ENCODE assay signal across 23 mouse cellular contexts in the genomic region with DNA sequence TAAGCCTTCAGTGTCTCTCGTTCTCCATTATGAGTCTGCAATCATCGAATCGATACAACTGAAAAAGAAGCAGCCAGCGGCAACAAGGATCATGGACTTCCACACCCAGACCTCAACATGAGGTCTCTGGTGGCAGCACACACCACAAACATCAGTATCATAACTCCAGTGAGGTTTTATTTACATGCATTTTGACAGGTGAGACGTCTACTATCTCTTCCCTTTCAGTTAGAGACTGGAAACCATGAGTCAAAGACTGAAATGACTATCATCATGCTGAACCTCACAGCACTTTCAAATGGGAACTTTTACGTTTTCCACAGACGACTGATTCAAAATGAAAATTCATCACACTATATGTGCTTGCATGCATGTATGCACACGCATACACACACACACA.
DNase-seq lines count a peak whose midpoint lies in the region; ATAC-seq and TF ChIP-seq lines count a peak whose summit lies in the region.
"Had no signal": no experiment of that assay in that cellular context is flagged by ENCODE, and none has a peak within 500 bp of the region (broad histone marks: within the 10 kb centered on the region; RNA-seq: fewer than 3 reads in every experiment).

No protein-coding gene starts in this region.

- intact Hi-C loops in gastrocnemius, adult 2 months (cut with DNase I) = no loop called here

- in situ Hi-C loops in CH12.LX (cut with MboI; ENCODE audit: low pct_ligation_motif_present, low pct_unique_long_range_greater_than_20kb, low sequenced_read_pairs) = no loop called here

- H3K27ac ChIP-seq in CH12.LX (ENCODE audit: insufficient read depth, low read depth) = no peak overlapping the region
- H3K27ac ChIP-seq in gastrocnemius, adult 2 months = no peak overlapping the region
- H3K27ac ChIP-seq: embryonic facial prominence, embryonic 10.5 days; embryonic facial prominence, embryonic 12.5 days; forebrain, embryonic 13.5 days; forebrain, embryonic 15.5 days had no signal

- peaks cover 0 to 7% of the 10 kb centered on the region in 2 experiments; a peak in 2 of 4 replicates for H3K4me1 ChIP-seq in CH12.LX (ENCODE audit: control insufficient read depth in 1 of 2, insufficient read depth in 2 of 2)
- H3K4me1 ChIP-seq: embryonic facial prominence, embryonic 10.5 days; embryonic facial prominence, embryonic 12.5 days; forebrain, embryonic 13.5 days; forebrain, embryonic 15.5 days had no signal

- no peaks in the 10 kb centered on the region for H3K9me3 ChIP-seq in CH12.LX (replicated peaks; ENCODE audit: low read length)
- H3K9me3 ChIP-seq: embryonic facial prominence, embryonic 10.5 days; embryonic facial prominence, embryonic 12.5 days; forebrain, embryonic 13.5 days; forebrain, embryonic 15.5 days had no signal

- DNase-seq in CD4-positive, CD25-positive, alpha-beta regulatory T cell, adult 2 months (ENCODE audit: low read depth, low spot score) = peak; percentile 65
- peak; percentile 80 for DNase-seq in CH12.LX (ENCODE audit: extremely low read depth)
- no peak for DNase-seq in layer of hippocampus, postnatal 10 days (ENCODE audit: low spot score in 2 of 2)
- DNase-seq in right cerebral cortex, adult 2 months (ENCODE audit: low spot score in 2 of 2) = no peak
- no peak for DNase-seq in gastrocnemius, adult 2 months
- DNase-seq in spleen, postnatal 14 days (ENCODE audit: low spot score in 2 of 2) = no peak
- DNase-seq: adrenal gland, adult 2 months; adrenal gland, postnatal 10 days; adrenal gland, postnatal 25 days; cerebellum, adult 11 months; cerebellum, adult 18-20 months; cerebellum, adult 8-10 months; cerebellum, adult 9-11 months; cerebellum, postnatal 14 days; cerebellum, postnatal 36 days; forebrain, postnatal 0 days had no signal

- H3K79me2 ChIP-seq in CH12.LX (replicated peaks; ENCODE audit: control insufficient read depth, extremely low read depth, insufficient read depth, poor library complexity, severe bottlenecking) = no peaks in the 10 kb centered on the region

- H3K4me2 ChIP-seq in CH12.LX (ENCODE audit: insufficient read depth, low read depth, poor library complexity, severe bottlenecking) = peak overlapping the region; percentile 78; the same call in 1 of the 2 replicates
- H3K4me2 ChIP-seq: embryonic facial prominence, embryonic 12.5 days; forebrain, embryonic 13.5 days; forebrain, embryonic 15.5 days had no signal

- no peaks in the 10 kb centered on the region for H3K27me3 ChIP-seq in CH12.LX (replicated peaks)
- H3K27me3 ChIP-seq: embryonic facial prominence, embryonic 12.5 days; forebrain, embryonic 13.5 days; forebrain, embryonic 15.5 days; Patski had no signal

- no peak overlapping the region for H3K4me3 ChIP-seq in CH12.LX (replicated peaks in 1 of 3; ENCODE audit: low read depth in 2 of 3, low read length in 2 of 3, poor library complexity in 1 of 3)
- no peak overlapping the region for H3K4me3 ChIP-seq in gastrocnemius, adult 2 months
- H3K4me3 ChIP-seq: embryonic facial prominence, embryonic 10.5 days; embryonic facial prominence, embryonic 12.5 days; forebrain, embryonic 13.5 days; forebrain, embryonic 15.5 days had no signal

- no peak for TF ChIP-seq POLR2A in CH12.LX (IDR thresholded peaks at IDR 0.05; ENCODE audit: low read depth, low read length)

- 0 out of 2 replicates have a peak, but pooled peaks have one; percentile 25 for ATAC-seq in common myeloid progenitor, adult 5-6 weeks (replicated peaks; ENCODE audit: low read depth, poor library complexity, severe bottlenecking)
- peak; percentile 91 for ATAC-seq in inflammation-experienced regulatory T-cells, adult 6 months
- ATAC-seq: forebrain, embryonic 13.5 days; forebrain, embryonic 15.5 days; forebrain, postnatal 0 days; Patski had no signal

- TF ChIP-seq RAD21 in CH12.LX (IDR thresholded peaks at IDR 0.05; ENCODE audit: low read depth, low read length) = no peak

- H3K36me3 ChIP-seq in CH12.LX (replicated peaks in 1 of 2; ENCODE audit: control insufficient read depth in 1 of 2, insufficient read depth in 1 of 2, low read length in 1 of 2) = no peaks in the 10 kb centered on the region
- H3K36me3 ChIP-seq: embryonic facial prominence, embryonic 10.5 days; embryonic facial prominence, embryonic 12.5 days; forebrain, embryonic 15.5 days had no signal

- H3K9ac ChIP-seq in CH12.LX (ENCODE audit: insufficient read depth, low read depth) = no peak overlapping the region; the same call in 1 of the 2 replicates
- H3K9ac ChIP-seq: embryonic facial prominence, embryonic 12.5 days; forebrain, embryonic 13.5 days; forebrain, embryonic 15.5 days; forebrain, postnatal 0 days had no signal

- dilution Hi-C loops in CH12.LX (cut with MboI; ENCODE audit: extremely low pct_ligation_motif_present, extremely low pct_unique_long_range_greater_than_20kb, low sequenced_read_pairs) = no loop called here

- TF ChIP-seq CTCF in CH12.LX (conservative IDR thresholded peaks at IDR 0.05 in 1 of 2, IDR thresholded peaks at IDR 0.05 in 1 of 2; ENCODE audit: low read depth in 2 of 2, low read length in 2 of 2) = no peak
- no peak for TF ChIP-seq CTCF in gastrocnemius, adult 2 months (IDR thresholded peaks at IDR 0.05)

- peak; percentile 98 for TF ChIP-seq EP300 in CH12.LX (IDR thresholded peaks at IDR 0.05; ENCODE audit: low read length)

TF ChIP-seq in CH12.LX, 34 proteins besides CTCF, POLR2A, EP300 and RAD21:
- peak; percentile 97 for TF ChIP-seq IRF4 (IDR thresholded peaks at IDR 0.05; ENCODE audit: low read depth, low read length)
- no peak for TF ChIP-seq USF1 (IDR thresholded peaks at IDR 0.05; ENCODE audit: low read depth, low read length)
- peak; percentile 85 for TF ChIP-seq BHLHE40 (IDR thresholded peaks at IDR 0.05; ENCODE audit: low read depth, low read length)
- TF ChIP-seq TCF12 (IDR thresholded peaks at IDR 0.05; ENCODE audit: low read depth, low read length) = peak; percentile 65; the same call in 1 of the 2 replicates
- no peak for TF ChIP-seq ZKSCAN1 (IDR thresholded peaks at IDR 0.05; ENCODE audit: borderline replicate concordance, low read depth, low read length)
- peak; percentile 98 for TF ChIP-seq JUN (IDR thresholded peaks at IDR 0.05; ENCODE audit: insufficient read depth, low read depth, low read length)
- TF ChIP-seq ETS1 (conservative IDR thresholded peaks at IDR 0.05; ENCODE audit: low read depth, low read length) = peak; percentile 92
- TF ChIP-seq MAX (IDR thresholded peaks at IDR 0.05; ENCODE audit: low read length) = no peak
- peak; percentile 59; the same call in 1 of the 2 replicates for TF ChIP-seq MAFK (IDR thresholded peaks at IDR 0.05; ENCODE audit: insufficient replicate concordance, low read length)
- TF ChIP-seq RCOR1 (conservative IDR thresholded peaks at IDR 0.05; ENCODE audit: low read depth, low read length) = peak; percentile 51; the same call in 1 of the 2 replicates
- peak; percentile 65 for TF ChIP-seq MYC (IDR thresholded peaks at IDR 0.05; ENCODE audit: low read depth, low read length)
- no peak for TF ChIP-seq CHD1 (IDR thresholded peaks at IDR 0.05; ENCODE audit: low read depth, low read length)
- peak; percentile 99 for TF ChIP-seq JUND (conservative IDR thresholded peaks at IDR 0.05; ENCODE audit: low read depth, low read length)
- TF ChIP-seq MEF2A (IDR thresholded peaks at IDR 0.05; ENCODE audit: borderline replicate concordance, low read depth, low read length) = peak; percentile 66

Comparison
In these comparisons a context has a peak if more than half of its experiments do, and no peak if none do; other contexts are left out.
1. DNase-seq: peak in CD4-positive, CD25-positive, alpha-beta regulatory T cell, adult 2 months (single experiment) and CH12.LX (single experiment); none in layer of hippocampus, postnatal 10 days (0 of 2), right cerebral cortex, adult 2 months (0 of 2), gastrocnemius, adult 2 months (single experiment) and spleen, postnatal 14 days (0 of 2).